Mouse (Mus musculus) retina, adult 2 months (tissue): ENCODE results near the gene Gm5244.
A peak's percentile ranks its signal among the peaks of the same experiment; 100 is the strongest.

Source experiments
- DNase-seq: peaks from one replicate; pipeline ENCODE4 v3.0.0-alpha.2; 2012; ENCODE audit warnings: low read depth, low spot score

The Gm5244 gene

DNA sequence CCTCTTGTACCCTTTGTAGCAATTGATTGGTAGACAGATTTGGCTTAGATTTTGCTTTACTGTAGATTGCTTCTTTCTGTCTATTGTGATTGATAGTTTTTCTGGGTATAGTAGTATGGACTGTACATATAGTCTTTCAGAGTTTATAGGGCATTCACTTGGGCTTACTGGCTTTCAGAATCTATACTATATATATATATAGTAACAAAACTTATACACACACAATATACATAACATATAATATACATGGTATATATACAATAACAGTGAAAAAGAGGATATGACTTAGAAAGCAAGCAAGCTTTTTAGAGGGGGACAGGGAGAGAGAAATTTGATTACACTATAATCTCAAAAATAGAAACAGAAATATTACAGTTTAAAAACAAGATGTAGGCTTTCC lies at the start of gene Gm5244:
TSS of gene Gm5244 (plus strand) at position 301 of the 400 bp plus-strand sequence.
- DNase-seq: no peak

GRCm38 (mm10) chr19:12797071-12797470 lies 49.4 kb upstream of the Gm5244 start:
- DNase-seq: no peak

GRCm38 (mm10) chr19:12798404-12798803 lies 48.1 kb upstream of the Gm5244 start:
- DNase-seq: no peak

DNA sequence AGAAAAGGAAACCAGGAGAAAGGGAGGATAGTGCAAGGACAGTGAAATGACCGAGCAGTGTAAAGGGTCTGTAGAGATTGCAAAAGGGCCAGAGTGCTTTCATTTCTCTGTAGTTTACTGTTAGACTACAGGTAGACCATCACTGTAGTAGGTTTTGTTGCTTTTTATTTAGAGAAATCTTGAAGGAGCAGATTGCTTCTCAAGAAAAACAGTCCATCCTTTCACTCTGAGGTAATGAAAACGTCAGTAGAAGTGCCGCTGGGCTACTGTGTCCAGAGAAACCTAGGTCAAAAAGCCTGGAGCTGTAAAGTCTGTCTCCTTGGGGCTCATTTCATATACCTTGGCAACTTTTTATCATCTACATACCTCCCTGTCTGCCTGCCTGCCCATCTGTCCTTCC lies 47.4 kb upstream of the Gm5244 start:
- no peak for DNase-seq

GRCm38 (mm10) chr19:12800621-12801020 lies 45.9 kb upstream of the Gm5244 start:
- DNase-seq: no peak

DNA sequence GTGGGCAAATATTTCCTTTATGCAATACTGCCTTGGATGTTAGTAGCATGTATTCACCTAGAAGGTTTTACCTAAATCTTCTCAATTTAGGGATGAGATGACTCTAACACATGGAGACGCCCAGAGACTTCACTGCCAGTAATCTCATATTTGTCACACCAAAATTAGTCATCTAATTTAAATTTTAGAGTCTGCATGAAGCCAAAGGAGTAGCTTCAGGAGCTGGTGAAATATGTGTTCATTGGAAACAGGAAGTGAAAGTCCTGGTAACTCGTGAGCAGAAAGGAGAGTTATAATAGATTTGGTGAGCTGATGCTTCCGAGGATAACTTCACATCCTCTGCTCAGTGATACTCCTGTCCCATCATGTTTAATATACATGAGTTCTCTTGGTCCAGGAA lies 45.4 kb upstream of the Gm5244 start:
- DNase-seq: no peak

GRCm38 (mm10) chr19:12802830-12803229 lies 43.7 kb upstream of the Gm5244 start:
- no peak for DNase-seq

GRCm38 (mm10) chr19:12804237-12804636 lies 42.2 kb upstream of the Gm5244 start:
- DNase-seq: no peak

DNA sequence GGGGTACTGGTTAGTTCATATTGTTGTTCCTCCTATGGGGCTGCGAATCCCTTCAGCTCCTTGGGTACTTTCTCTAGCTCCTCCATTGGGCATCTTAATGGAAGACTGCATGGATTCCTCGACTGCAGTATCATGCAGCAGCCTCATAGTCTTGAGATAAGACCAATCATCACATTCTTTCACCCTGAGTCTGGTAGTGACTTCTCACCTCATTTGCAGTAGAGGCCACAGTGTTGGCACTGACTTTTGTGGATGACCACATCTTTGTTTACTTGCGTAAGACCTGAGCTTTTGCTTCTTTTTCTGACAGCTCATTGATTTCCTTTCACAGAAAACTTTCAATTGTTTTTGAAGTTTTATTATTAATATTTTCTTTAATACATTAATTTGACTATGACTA lies 40.8 kb upstream of the Gm5244 start:
- DNase-seq: no peak

GRCm38 (mm10) chr19:12806214-12806613 lies 40.3 kb upstream of the Gm5244 start:
- no peak for DNase-seq

GRCm38 (mm10) chr19:12812644-12813364 lies 33.7 kb upstream of the Gm5244 start:
- DNase-seq: no peak

- DNase-seq: no peak
Observed at GRCm38 (mm10) chr19:12813883-12814282, 32.6 kb upstream of the Gm5244 start.

- no peak for DNase-seq
Observed at GRCm38 (mm10) chr19:12818507-12818906, 28.0 kb upstream of the Gm5244 start.

GRCm38 (mm10) chr19:12820383-12820782 lies 26.1 kb upstream of the Gm5244 start:
- peak; percentile 8 for DNase-seq

- no peak for DNase-seq
Observed at GRCm38 (mm10) chr19:12824549-12824948, 21.9 kb upstream of the Gm5244 start.

DNA sequence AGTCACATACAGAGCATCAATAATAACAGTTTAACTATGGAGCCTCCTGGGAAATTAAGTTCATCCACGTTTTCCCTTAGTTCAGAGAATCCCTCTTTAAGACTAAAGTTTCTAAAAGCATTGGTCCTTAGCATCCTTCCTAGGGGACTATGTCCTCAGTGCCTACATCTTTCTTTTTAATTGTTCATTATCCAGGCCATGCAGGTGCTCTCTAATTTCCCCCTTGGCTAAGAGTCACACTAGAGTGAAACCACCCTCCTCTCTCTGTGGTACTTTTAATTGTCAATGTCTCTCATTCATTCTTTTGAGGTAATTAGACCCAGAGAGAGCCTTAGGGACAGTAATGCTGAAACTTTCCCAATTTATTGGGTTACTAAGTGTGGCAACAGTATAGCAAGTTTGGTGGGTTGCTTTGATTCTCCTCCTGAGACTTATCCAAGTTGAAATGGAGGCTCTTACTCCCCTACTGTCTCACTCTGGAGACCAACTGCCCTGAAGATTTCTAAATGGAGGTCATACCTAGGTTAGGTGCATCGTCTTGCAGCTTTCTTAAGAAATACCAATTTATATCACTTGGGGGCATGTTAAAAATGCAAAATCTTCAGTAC lies 15.6 kb upstream of the Gm5244 start:
- no peak for DNase-seq

DNA sequence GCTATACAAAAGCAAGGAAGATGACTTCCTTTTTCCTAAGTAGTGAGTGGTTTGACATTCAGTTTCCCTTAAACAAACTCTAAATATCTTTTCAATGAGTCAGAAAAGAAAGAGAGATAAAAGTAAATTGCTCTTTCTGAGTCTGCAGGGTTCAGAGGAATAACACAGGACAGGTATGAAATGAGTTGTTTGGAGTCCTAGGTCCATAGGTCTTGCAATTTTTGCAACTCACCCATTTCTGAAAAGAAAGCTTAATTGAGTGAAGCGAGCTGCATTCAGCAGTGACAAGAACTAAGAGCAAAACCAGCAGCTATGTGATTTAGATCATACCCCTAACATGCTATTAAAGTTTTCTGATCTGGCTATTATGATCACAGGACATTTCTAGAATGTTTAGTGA lies 14.9 kb upstream of the Gm5244 start:
- DNase-seq: no peak

DNA sequence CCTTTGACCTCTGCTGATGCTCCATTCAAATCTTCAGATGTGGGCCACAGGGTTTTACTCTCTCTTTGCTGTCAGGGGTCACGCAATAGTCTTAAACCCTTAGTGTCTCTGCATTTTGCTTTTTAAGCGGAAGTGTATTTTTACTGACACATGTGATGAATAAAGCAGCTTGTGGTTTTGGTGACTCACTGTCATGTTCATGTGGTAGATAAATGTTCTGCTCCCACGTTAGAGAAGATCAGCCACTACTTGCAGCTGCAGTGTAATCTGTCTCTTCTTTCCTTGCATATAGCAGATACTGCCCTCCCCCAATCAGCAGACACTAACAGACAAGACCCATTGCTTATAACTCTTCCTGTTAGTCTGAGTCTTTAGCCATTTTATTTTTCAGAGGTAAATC lies 12.9 kb upstream of the Gm5244 start:
- DNase-seq: no peak

- DNase-seq: no peak
Observed at GRCm38 (mm10) chr19:12838507-12838906, 8.0 kb upstream of the Gm5244 start.

DNA sequence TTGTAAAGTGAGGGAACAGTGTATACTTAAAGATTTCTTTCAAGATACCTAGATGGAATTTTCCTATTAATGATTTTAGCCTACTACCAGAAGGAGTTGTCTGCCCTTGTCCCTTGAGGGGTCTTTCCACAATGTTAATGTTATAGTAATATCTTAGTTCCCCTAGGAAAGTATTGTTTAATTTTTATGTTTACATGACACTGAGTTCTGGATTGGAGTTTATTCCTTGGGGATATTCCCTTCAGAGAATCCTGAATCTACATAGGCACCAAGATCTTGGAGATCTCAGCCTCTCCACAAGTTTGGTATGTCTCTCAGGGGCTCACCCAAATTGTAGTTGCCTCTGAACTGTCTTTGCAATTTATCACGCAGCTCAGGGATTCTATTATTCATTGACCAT lies 10.5 kb downstream of the Gm5244 start, which contains the start of gene Olfr1444:
TSS of gene Olfr1444 (plus strand) at position 301 of the 400 bp plus-strand sequence.
- DNase-seq: no peak

GRCm38 (mm10) chr19:12883555-12883954 lies 37.1 kb downstream of the Gm5244 start, which contains the start of gene Olfr1445:
TSS of gene Olfr1445 (plus strand) at chr19:12883855.
- DNase-seq: no peak

- no peak for DNase-seq
Observed at GRCm38 (mm10) chr19:12893424-12893823, 46.9 kb downstream of the Gm5244 start, which contains the start of gene Olfr1446. TSS of gene Olfr1446 (minus strand) at chr19:12893524.
